Mouse (Mus musculus) heart, adult 2 months (tissue): ENCODE data around the gene Fam107b.

Experiments
- CTCF ChIP-seq: fragments of 200-600 bp; IDR thresholded peaks from 2 replicates; pipeline ENCODE4 v1.8.1; 2022; ENCODE audit warnings: antibody characterized with exemption, mild to moderate bottlenecking, moderate library complexity
- POLR2A ChIP-seq: fragments of 200-500 bp; IDR thresholded peaks from 2 replicates; pipeline ENCODE4 v1.6.1; 2011; ENCODE audit warnings: mild to moderate bottlenecking, low read depth, low read length, control low read depth; ENCODE audit not compliant: insufficient read depth

DNA sequence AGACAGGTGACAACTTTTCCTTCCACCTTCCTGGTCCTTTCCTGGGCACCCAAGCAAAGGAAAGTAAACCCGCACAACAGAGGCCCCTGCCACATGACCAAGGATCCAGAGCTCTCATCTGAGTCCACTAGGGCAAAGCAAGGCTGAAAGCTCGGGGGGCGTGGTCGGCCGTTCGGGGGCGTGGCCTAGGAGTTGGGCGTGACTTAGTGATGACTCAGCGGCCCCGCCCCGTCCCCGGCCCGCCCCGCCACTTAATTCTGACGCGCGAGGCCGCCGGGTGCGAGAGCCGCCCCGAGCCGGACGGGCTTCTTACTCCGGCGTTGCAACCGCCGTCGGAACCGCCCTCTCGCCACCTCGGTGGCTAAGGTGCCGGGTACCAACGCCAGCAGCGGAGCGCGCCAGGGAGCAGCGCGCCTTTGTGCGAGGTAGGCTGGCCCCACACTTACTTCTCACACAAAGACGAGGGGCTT is 143.0 kb downstream of the Fam107b start:
- TF ChIP-seq POLR2A, result peak; percentile 79
- TF ChIP-seq CTCF, result peak; percentile 47
